Mouse (Mus musculus): ENCODE results near the gene 9130230L23Rik. TPM values are rescaled to one million over a fixed set of nuclear protein-coding genes. Genes with fewer than 3 reads are reported as not detected.

Gene 9130230L23Rik
- 1.7 TPM in 2 replicates for polyA plus RNA-seq (2015; fragmentation: Nextera tagmentation; extraction: Ambion mirVana)

DNA sequence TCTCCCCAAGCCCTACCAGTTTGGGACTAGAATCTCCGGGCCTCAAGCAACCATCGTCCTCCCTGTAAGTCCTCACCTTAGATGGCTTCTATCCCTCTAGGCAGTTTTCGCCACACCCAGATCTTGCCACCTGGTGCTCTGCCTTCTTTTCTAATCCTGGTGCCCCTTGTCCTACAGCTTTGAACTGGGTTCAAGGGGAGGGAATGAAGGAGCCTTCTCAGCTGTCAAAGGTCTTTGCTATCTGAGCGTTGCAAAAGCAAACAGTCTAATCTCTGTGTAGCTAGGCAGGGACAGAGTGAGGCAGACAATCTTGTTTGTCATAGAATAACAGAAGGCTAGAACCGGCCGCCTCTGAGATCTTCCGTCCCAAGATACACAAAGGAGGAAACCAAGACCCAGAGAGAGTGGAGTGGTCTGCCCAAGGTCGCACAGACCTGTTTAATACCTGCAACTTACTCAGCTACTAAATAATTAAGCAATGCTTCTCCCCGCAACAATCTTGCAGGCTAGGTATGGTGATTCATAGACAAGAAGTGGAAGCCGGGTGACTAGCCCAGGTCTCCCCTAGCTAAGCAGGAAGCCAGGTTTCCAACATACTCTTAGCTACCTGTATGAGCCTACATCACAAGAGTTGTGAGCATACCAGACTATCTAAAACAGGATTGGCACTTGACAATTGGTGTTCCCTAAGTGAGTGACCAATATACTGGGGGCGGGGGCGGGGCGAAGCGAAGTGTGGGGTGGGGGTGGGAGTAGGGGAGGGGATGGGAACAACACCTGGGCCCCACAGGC is at the start of gene 9130230L23Rik:
9130230L23Rik (minus strand) TSS at position 152 of the 792 bp plus-strand sequence.
- Histone ChIP-seq H3K27me3 (replicated peaks; ENCODE audit: insufficient read depth, low read length) (no peaks in the 10 kb centered on the region), H3K27ac (ENCODE audit: low read length) (peak within 1 kb of the TSS; percentile 29), H3K36me3 (ENCODE audit: insufficient read depth, low read length) (no peaks in the 10 kb centered on the region), H3K9me3 (ENCODE audit: low read length) (no peaks in the 10 kb centered on the region), H3K4me3 (ENCODE audit: low read depth, low read length) (no peak within 1 kb of the TSS), H3K4me2 (replicated peaks; ENCODE audit: low read depth, low read length) (peak within 1 kb of the TSS; percentile 14; the same call in 1 of the 2 replicates), H3K9ac (replicated peaks; ENCODE audit: low read depth) (no peak within 1 kb of the TSS), H3K4me1 (ENCODE audit: insufficient read depth, low read depth, low read length) (no peaks in the 10 kb centered on the region; the same call in 1 of the 2 replicates)
- DNase-seq (ENCODE audit: low spot score), result peak; percentile 69
- peak; percentile 63 for ATAC-seq
- 33% methylated on average over 14 of the region's 14 CpGs for WGBS
- TF ChIP-seq CTCF (IDR thresholded peaks at IDR 0.05) (no peak), EP300 (IDR thresholded peaks at IDR 0.05) (no peak)

DNA sequence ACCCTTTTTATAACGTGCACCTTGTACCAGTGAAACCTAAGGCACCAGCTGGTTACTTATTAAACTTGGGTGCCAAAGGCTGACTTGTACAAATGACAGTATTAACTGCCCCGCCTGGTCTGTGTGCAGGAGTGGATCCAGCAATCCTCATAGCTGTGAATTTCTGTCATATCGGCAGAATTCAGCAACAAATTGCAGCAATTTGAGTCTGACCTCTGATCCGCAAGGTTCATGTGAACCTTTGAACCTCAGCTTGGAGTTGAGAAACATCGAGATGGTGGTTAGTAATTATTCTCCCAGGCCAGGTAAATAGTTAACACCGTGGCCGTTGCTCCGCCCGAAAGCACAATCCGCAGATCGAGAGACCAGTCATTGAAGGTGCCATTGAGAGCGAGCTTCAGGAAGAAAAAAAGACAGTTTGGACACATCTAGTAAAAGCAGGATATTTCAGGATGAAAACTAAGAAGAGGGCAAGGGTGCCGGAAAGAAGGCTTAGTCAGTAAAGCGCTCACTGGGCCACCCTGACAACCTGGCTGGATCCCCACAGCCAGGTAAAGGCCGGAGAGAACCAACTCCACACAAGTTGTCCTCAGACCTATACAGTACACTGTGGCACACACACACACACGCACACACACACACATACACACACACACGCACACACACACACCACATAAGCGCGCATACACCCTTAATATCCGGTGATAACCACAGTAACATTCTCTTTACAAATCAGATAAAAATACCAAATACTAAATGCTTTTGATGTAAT is 48.9 kb upstream of the 9130230L23Rik start:
- Histone ChIP-seq H3K4me1 (ENCODE audit: insufficient read depth, low read depth, low read length) (no peaks in the 10 kb centered on the region; the same call in 1 of the 2 replicates), H3K27ac (ENCODE audit: low read length) (no peak overlapping the region), H3K9ac (replicated peaks; ENCODE audit: low read depth) (no peak overlapping the region), H3K27me3 (replicated peaks; ENCODE audit: insufficient read depth, low read length) (no peaks in the 10 kb centered on the region), H3K4me2 (replicated peaks; ENCODE audit: low read depth, low read length) (no peak overlapping the region), H3K4me3 (ENCODE audit: low read depth, low read length) (no peak overlapping the region), H3K36me3 (ENCODE audit: insufficient read depth, low read length) (no peaks in the 10 kb centered on the region), H3K9me3 (ENCODE audit: low read length) (no peaks in the 10 kb centered on the region)
- WGBS, result 66% methylated on average over 20 of the region's 20 CpGs
- TF ChIP-seq CTCF (IDR thresholded peaks at IDR 0.05), result no peak
- no peak for TF ChIP-seq EP300 (IDR thresholded peaks at IDR 0.05)
- DNase-seq (ENCODE audit: low spot score) (no peak), ATAC-seq (no peak)

DNA sequence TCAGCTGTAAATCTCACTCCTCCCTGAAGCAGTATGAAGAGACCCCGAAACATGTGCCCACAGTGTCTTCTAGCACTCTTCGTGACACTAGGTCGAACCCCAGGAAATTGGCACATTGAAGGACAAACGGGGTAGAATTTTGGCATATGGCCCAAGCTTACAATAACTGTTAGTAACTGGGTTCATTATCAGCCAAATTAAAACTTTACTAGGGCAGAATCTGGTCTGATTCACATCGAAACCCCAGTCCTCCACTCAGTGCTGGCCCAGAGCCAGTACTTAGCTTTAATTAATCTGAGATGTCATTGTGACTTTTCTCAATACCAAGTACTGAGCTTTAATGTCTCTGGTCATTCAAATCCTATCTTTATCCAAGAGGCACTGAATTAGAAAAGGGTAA is 46.8 kb upstream of the 9130230L23Rik start:
- Histone ChIP-seq H3K4me2 (replicated peaks; ENCODE audit: low read depth, low read length) (no peak overlapping the region), H3K4me3 (ENCODE audit: low read depth, low read length) (no peak overlapping the region), H3K4me1 (ENCODE audit: insufficient read depth, low read depth, low read length) (no peaks in the 10 kb centered on the region; the same call in 1 of the 2 replicates), H3K27ac (ENCODE audit: low read length) (no peak overlapping the region), H3K9me3 (ENCODE audit: low read length) (no peaks in the 10 kb centered on the region), H3K27me3 (replicated peaks; ENCODE audit: insufficient read depth, low read length) (no peaks in the 10 kb centered on the region), H3K36me3 (ENCODE audit: insufficient read depth, low read length) (no peaks in the 10 kb centered on the region), H3K9ac (replicated peaks; ENCODE audit: low read depth) (no peak overlapping the region)
- WGBS, result 56% methylated on average over 5 of the region's 5 CpGs
- no peak for ATAC-seq
- no peak for DNase-seq (ENCODE audit: low spot score)
- TF ChIP-seq EP300 (IDR thresholded peaks at IDR 0.05) (no peak), CTCF (IDR thresholded peaks at IDR 0.05) (no peak)

DNA sequence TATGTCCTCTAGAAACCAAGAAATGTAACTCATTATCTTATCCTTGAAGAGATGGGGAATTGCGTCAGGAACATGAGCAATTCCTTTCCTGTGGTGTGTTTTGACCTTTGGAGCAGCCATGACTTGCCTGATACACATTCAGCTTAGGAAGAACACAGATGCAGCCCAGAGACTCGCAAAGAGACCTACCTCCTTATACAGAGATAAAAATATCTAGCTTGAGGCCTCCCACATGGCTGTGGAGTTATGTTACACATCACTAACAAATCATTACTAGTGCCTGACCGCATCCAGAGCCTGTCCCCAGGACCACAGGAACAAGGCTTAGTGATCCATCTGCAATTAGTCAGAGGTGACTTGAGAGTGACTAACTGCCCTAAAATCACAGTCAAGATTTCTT is 42.3 kb upstream of the 9130230L23Rik start:
- no peaks in the 10 kb centered on the region for H3K27me3 ChIP-seq (replicated peaks; ENCODE audit: insufficient read depth, low read length)
- no peak overlapping the region for H3K27ac ChIP-seq (ENCODE audit: low read length)
- 64% methylated on average over 3 of the region's 3 CpGs for WGBS
- H3K4me3 ChIP-seq (ENCODE audit: low read depth, low read length), result no peak overlapping the region
- H3K9ac ChIP-seq (replicated peaks; ENCODE audit: low read depth), result no peak overlapping the region
- TF ChIP-seq CTCF (IDR thresholded peaks at IDR 0.05) (no peak), EP300 (IDR thresholded peaks at IDR 0.05) (no peak)
- no peaks in the 10 kb centered on the region for H3K4me1 ChIP-seq (ENCODE audit: insufficient read depth, low read depth, low read length)
- no peaks in the 10 kb centered on the region for H3K36me3 ChIP-seq (ENCODE audit: insufficient read depth, low read length)
- no peaks in the 10 kb centered on the region for H3K9me3 ChIP-seq (ENCODE audit: low read length)
- DNase-seq (ENCODE audit: low spot score), result no peak
- no peak overlapping the region for H3K4me2 ChIP-seq (replicated peaks; ENCODE audit: low read depth, low read length)
- ATAC-seq, result no peak

DNA sequence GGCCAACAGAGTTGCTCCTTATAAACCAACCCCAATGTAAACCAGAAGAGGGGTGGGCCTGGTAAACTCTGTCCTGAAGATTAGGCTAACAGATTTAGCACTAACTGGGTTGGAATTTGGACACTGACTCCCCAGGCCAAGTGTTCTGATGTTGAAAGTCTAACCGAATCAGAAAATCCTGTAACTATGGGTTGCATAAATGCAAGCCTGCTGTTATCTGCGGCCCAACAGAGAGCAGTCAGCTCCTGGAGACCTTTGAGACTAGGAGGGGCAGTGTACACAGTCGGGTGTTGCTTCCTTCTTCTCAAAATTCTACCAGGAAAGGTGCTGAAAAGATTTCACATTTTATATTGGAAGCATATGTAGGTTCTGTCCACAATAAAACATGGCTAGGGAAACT is 39.8 kb upstream of the 9130230L23Rik start:
- Histone ChIP-seq H3K9ac (replicated peaks; ENCODE audit: low read depth) (no peak overlapping the region), H3K4me1 (ENCODE audit: insufficient read depth, low read depth, low read length) (no peaks in the 10 kb centered on the region), H3K27me3 (replicated peaks; ENCODE audit: insufficient read depth, low read length) (no peaks in the 10 kb centered on the region), H3K9me3 (ENCODE audit: low read length) (no peaks in the 10 kb centered on the region), H3K27ac (ENCODE audit: low read length) (0 out of 2 replicates have a peak overlapping the region, but pooled peaks have one; percentile 9), H3K4me2 (replicated peaks; ENCODE audit: low read depth, low read length) (no peak overlapping the region), H3K4me3 (ENCODE audit: low read depth, low read length) (no peak overlapping the region), H3K36me3 (ENCODE audit: insufficient read depth, low read length) (no peaks in the 10 kb centered on the region)
- TF ChIP-seq CTCF (IDR thresholded peaks at IDR 0.05) (no peak), EP300 (IDR thresholded peaks at IDR 0.05) (no peak)
- WGBS, result 54% methylated on average over 3 of the region's 3 CpGs
- DNase-seq (ENCODE audit: low spot score) (no peak), ATAC-seq (no peak)

DNA sequence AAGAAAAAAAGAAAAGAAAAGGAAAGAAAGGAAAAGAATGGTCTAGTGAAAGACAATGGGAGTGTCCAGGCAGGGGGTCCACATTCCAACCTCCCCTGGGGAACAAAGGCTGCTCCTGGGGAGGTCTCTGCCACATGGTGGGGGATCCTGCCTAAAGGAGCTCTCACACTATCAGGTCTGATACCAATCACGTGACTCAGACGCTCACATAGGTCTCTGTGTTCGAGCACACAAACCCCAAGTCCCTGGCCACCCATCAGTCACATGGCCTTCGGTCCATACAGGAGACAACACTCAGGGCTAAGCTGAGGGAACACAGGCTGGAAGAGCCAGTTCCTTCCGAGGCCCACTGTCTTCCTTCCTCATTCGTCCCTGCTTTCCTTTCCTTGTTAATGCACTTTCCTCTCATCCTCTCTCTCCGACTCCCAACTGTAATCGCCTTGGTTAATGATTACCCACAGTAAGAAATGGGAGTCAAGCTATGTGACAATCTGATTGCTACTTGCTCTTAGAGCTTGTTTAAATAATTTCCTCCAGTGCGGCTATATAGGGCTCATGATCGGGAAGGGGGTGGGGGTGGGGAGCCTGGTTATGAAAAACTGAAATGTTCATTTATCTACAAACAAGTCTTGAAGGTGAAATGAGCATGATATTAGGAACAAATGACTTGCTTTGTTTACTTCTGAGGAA is 38.7 kb upstream of the 9130230L23Rik start:
- no peak overlapping the region for H3K4me2 ChIP-seq (replicated peaks; ENCODE audit: low read depth, low read length)
- H3K9ac ChIP-seq (replicated peaks; ENCODE audit: low read depth), result no peak overlapping the region
- H3K27ac ChIP-seq (ENCODE audit: low read length), result no peak overlapping the region
- no peak for TF ChIP-seq EP300 (IDR thresholded peaks at IDR 0.05)
- no peak for TF ChIP-seq CTCF (IDR thresholded peaks at IDR 0.05)
- H3K9me3 ChIP-seq (ENCODE audit: low read length), result no peaks in the 10 kb centered on the region
- DNase-seq (ENCODE audit: low spot score) (peak; percentile 62), ATAC-seq (0 out of 2 replicates have a peak, but pooled peaks have one; percentile 38)
- WGBS, result 34% methylated on average over 10 of the region's 10 CpGs
- no peaks in the 10 kb centered on the region for H3K36me3 ChIP-seq (ENCODE audit: insufficient read depth, low read length)
- no peaks in the 10 kb centered on the region for H3K4me1 ChIP-seq (ENCODE audit: insufficient read depth, low read depth, low read length)
- no peaks in the 10 kb centered on the region for H3K27me3 ChIP-seq (replicated peaks; ENCODE audit: insufficient read depth, low read length)
- no peak overlapping the region for H3K4me3 ChIP-seq (ENCODE audit: low read depth, low read length)
